24 mouse cellular contexts compared by ENCODE assay signal in genomic region chr10:117585600-117586299, GRCm38 (mm10). TPM values are rescaled to one million over a fixed set of nuclear protein-coding genes. Genes with fewer than 3 reads are reported as not detected.
DNase-seq lines count a peak whose midpoint lies in the region; ATAC-seq and TF ChIP-seq lines count a peak whose summit lies in the region.
"Had no signal": no experiment of that assay in that cellular context is flagged by ENCODE, and none has a peak within 500 bp of the region (broad histone marks: within the 10 kb centered on the region; RNA-seq: fewer than 3 reads in every experiment).

No protein-coding gene starts in this region.

- no peak overlapping the region for H3K4me3 ChIP-seq in liver, adult 2 months (ENCODE audit: insufficient read depth, low read depth, low read length)
- no peak overlapping the region for H3K4me3 ChIP-seq in liver, embryonic 12.5 days

- TF ChIP-seq CTCF in liver, adult 2 months (IDR thresholded peaks at IDR 0.05; ENCODE audit: low read depth, low read length): no peak

- peak; percentile 9 for DNase-seq in liver, adult 2 months (ENCODE audit: extremely low read depth, low read depth, low spot score)
- DNase-seq in 3T3-L1 (ENCODE audit: low read depth, low spot score) (peak; percentile 92), adipocyte (ENCODE audit: low spot score) (peak; percentile 94)
- DNase-seq in gastrocnemius, postnatal 10 days: no peak
- no peak for DNase-seq in adrenal gland, adult 18-20 months (ENCODE audit: low spot score in 2 of 2)
- DNase-seq: adrenal gland, adult 2 months; adrenal gland, adult 8-10 months; adrenal gland, postnatal 10 days; adrenal gland, postnatal 14 days; adrenal gland, postnatal 25 days; adrenal gland, postnatal 36 days; B cell, adult 2 months; cerebellum, adult 11 months; cerebellum, adult 11-12 months; cerebellum, adult 18-20 months; cerebellum, adult 2 months; cerebellum, adult 8-10 months; cerebellum, adult 9-10 months had no signal

- no peak for TF ChIP-seq POLR2A in liver, adult 2 months (IDR thresholded peaks at IDR 0.05; ENCODE audit: extremely low read depth, insufficient read depth, low read length)

- H3K9me3 ChIP-seq in liver, embryonic 12.5 days (replicated peaks): no peaks in the 10 kb centered on the region

- peaks cover 1% of the 10 kb centered on the region; the same call in 1 of the 2 replicates for H3K4me1 ChIP-seq in liver, adult 2 months (ENCODE audit: control insufficient read depth, insufficient read depth, low read length)
- no peaks in the 10 kb centered on the region for H3K4me1 ChIP-seq in liver, embryonic 12.5 days

- ATAC-seq in liver, embryonic 12.5 days: no peak
- ATAC-seq: activated CD4-positive, CD25-positive, alpha-beta regulatory T cell, adult 4 months; CD4-positive, CD25-positive, alpha-beta regulatory T cell, adult 4 months; Patski had no signal

- H3K36me3 ChIP-seq in liver, adult 2 months (ENCODE audit: control insufficient read depth, insufficient read depth, low read length): no peaks in the 10 kb centered on the region
- H3K36me3 ChIP-seq in liver, embryonic 12.5 days: no peaks in the 10 kb centered on the region
- H3K36me3 ChIP-seq: G1E had no signal

- H3K27ac ChIP-seq in liver, adult 2 months (replicated peaks; ENCODE audit: insufficient read depth, low read depth, low read length): no peak overlapping the region
- no peak overlapping the region for H3K27ac ChIP-seq in liver, embryonic 12.5 days

- H3K27me3 ChIP-seq in liver, adult 2 months (ENCODE audit: control insufficient read depth, insufficient read depth, low read length): no peaks in the 10 kb centered on the region
- H3K27me3 ChIP-seq in liver, embryonic 12.5 days (replicated peaks): no peaks in the 10 kb centered on the region
- H3K27me3 ChIP-seq: CH12.LX had no signal

- no peak overlapping the region for H3K9ac ChIP-seq in liver, adult 2 months (ENCODE audit: low read depth, low read length)
- H3K9ac ChIP-seq in liver, embryonic 12.5 days: no peak overlapping the region

- 47% methylated on average over 2 of the region's 2 CpGs for WGBS in liver, adult 2 months
- WGBS in liver, embryonic 12.5 days (ENCODE audit: insufficient replicate concordance): 56% methylated on average over 2 of the region's 2 CpGs

- H3K4me2 ChIP-seq in liver, embryonic 12.5 days: no peak overlapping the region

- H3K79me2 ChIP-seq in liver, adult 2 months (ENCODE audit: control insufficient read depth, insufficient read depth, low read length): no peaks in the 10 kb centered on the region

RNA-seq across cellular contexts. Expression of gene Cpm, which starts 43.5 kb away (rescaled TPM):
- total RNA-seq in liver, adult 2 months (2014; rRNA removed): 1.4 and 1.7 TPM in 2 replicates
- polyA plus RNA-seq in liver, adult 2 months (2012; rRNA removed): 0.76 and 0.80 TPM in 2 replicates
- polyA plus RNA-seq in liver, embryonic 12.5 days (2016; fragmentation: Nextera tagmentation; extraction: Ambion mirVana): 29.8 and 30.7 TPM in 2 replicates
- 1 to 10 TPM; 9.3 to 10.0 TPM for total RNA-seq in gastrocnemius, postnatal 10 days (2021)
- total RNA-seq in adrenal gland, adult 18-20 months (2021): 10 to 100 TPM; 20.3 to 33.2 TPM
- polyA plus RNA-seq: G1E had no signal

Comparison
In these comparisons a context has a peak if more than half of its experiments do, and no peak if none do; other contexts are left out.
1. DNase-seq: peak in liver, adult 2 months (single experiment), 3T3-L1 (single experiment) and adipocyte (single experiment); none in gastrocnemius, postnatal 10 days (single experiment) and adrenal gland, adult 18-20 months (0 of 2).